Mouse (Mus musculus) brain, embryonic 14.5 days (tissue): ENCODE data around the gene Cntnap5c. TPM values are rescaled to one million over a fixed set of nuclear protein-coding genes. Genes with fewer than 3 reads are reported as not detected.
A peak's percentile ranks its signal among the peaks of the same experiment; 100 is the strongest.

Experiments used
- DNase-seq: peaks from one replicate; pipeline ENCODE4 v3.0.0-alpha.2; 2011; ENCODE audit warnings: low read depth
- CTCF ChIP-seq: fragments of 200-500 bp; IDR thresholded peaks from 2 replicates; pipeline ENCODE4 v1.5.1; 2012; ENCODE audit warnings: inconsistent platforms, mild to moderate bottlenecking, moderate library complexity, borderline replicate concordance; ENCODE audit not compliant: insufficient read depth, insufficient read length; ENCODE audit errors: extremely low read depth
- POLR2A ChIP-seq: fragments of 200-500 bp; IDR thresholded peaks from 2 replicates; pipeline ENCODE4 v1.6.1; 2012; ENCODE audit warnings: mild to moderate bottlenecking, inconsistent platforms, borderline replicate concordance; ENCODE audit not compliant: poor library complexity, insufficient read depth, insufficient read length, severe bottlenecking; ENCODE audit errors: extremely low read depth
- polyA plus RNA-seq: library from polyadenylated mRNA; depleted of rRNA; stranded (reverse); fragments of >200 nt; gene quantifications from 2 replicates; pipeline ENCODE4 v1.2.3, GENCODE M21; 2012

The Cntnap5c gene
- polyA plus RNA-seq, 1 experiment, result 2.0 TPM

- no peak for TF ChIP-seq CTCF
- TF ChIP-seq POLR2A, result no peak
- DNase-seq, result peak; percentile 34
Measured at GRCm38 (mm10) chr17:58041178-58041577, 271.8 kb downstream of the Cntnap5c start.

- peak; percentile 43 for DNase-seq
- no peak for TF ChIP-seq CTCF
- TF ChIP-seq POLR2A, result no peak
Measured at GRCm38 (mm10) chr17:58045149-58045548, 275.8 kb downstream of the Cntnap5c start.

- TF ChIP-seq CTCF (no peak), POLR2A (no peak)
- no peak for DNase-seq
Measured at GRCm38 (mm10) chr17:58069912-58070311, 300.5 kb downstream of the Cntnap5c start.

GRCm38 (mm10) chr17:58082676-58083075 lies 313.3 kb downstream of the Cntnap5c start:
- no peak for DNase-seq

GRCm38 (mm10) chr17:58104505-58104904 lies 335.1 kb downstream of the Cntnap5c start:
- TF ChIP-seq CTCF (no peak), POLR2A (no peak)
- DNase-seq, result peak; percentile 25

More at GRCm38 (mm10) chr17:58082676-58083075, 313.3 kb downstream of the Cntnap5c start:
- TF ChIP-seq CTCF, result no peak
- TF ChIP-seq POLR2A, result no peak

- no peak for DNase-seq
Measured at GRCm38 (mm10) chr17:58107901-58108300, 338.5 kb downstream of the Cntnap5c start.

GRCm38 (mm10) chr17:58108335-58108734 lies 339.0 kb downstream of the Cntnap5c start:
- DNase-seq, result no peak
- no peak for TF ChIP-seq CTCF
- TF ChIP-seq POLR2A, result no peak

More at GRCm38 (mm10) chr17:58107901-58108300, 338.5 kb downstream of the Cntnap5c start:
- no peak for TF ChIP-seq POLR2A
- TF ChIP-seq CTCF, result no peak

GRCm38 (mm10) chr17:58187171-58187570 lies 417.8 kb downstream of the Cntnap5c start:
- TF ChIP-seq CTCF (no peak), POLR2A (no peak)
- no peak for DNase-seq

GRCm38 (mm10) chr17:58201148-58201547 lies 431.8 kb downstream of the Cntnap5c start:
- no peak for TF ChIP-seq POLR2A
- no peak for TF ChIP-seq CTCF
- no peak for DNase-seq

- TF ChIP-seq POLR2A (no peak), CTCF (no peak)
- DNase-seq, result no peak
Measured at GRCm38 (mm10) chr17:58268058-58268457, 498.7 kb downstream of the Cntnap5c start.

GRCm38 (mm10) chr17:58351310-58351709 lies 581.9 kb downstream of the Cntnap5c start:
- TF ChIP-seq POLR2A (no peak), CTCF (no peak)
- no peak for DNase-seq

GRCm38 (mm10) chr17:58356224-58356623 lies 586.9 kb downstream of the Cntnap5c start:
- peak; percentile 4 for DNase-seq
- no peak for TF ChIP-seq CTCF
